Mouse (Mus musculus) left cerebral cortex, postnatal 14 days (tissue): ENCODE measurements around the gene Shb. TPM values are rescaled to one million over a fixed set of nuclear protein-coding genes. Genes with fewer than 3 reads are reported as not detected.
"Not testable (repeated sequence)": the region's sequence is repeated elsewhere in the genome, so short reads cannot be mapped to it uniquely, and the experiment has no call there.

Source experiments
- DNase-seq, 2 experiments: peaks; one replicate each; pipeline ENCODE4 v3.0.0; 2021 to 2022; ENCODE audit warnings: low spot score in 2 of 2, mixed read lengths in 1 of 2
- intact Hi-C: fragments of 180-260 bp; cut with DNase I; formaldehyde crosslinking; loops from one replicate; pipeline ENCODE4 v1.15.1; 2025
- total RNA-seq, 2 experiments: library from RNA; stranded (reverse); gene quantifications; 2 replicates each; pipeline ENCODE4 v1.2.3; 2021

Gene Shb
- total RNA-seq, 2 experiments from 2014 or later = 12.1 to 15.0 TPM

DNA sequence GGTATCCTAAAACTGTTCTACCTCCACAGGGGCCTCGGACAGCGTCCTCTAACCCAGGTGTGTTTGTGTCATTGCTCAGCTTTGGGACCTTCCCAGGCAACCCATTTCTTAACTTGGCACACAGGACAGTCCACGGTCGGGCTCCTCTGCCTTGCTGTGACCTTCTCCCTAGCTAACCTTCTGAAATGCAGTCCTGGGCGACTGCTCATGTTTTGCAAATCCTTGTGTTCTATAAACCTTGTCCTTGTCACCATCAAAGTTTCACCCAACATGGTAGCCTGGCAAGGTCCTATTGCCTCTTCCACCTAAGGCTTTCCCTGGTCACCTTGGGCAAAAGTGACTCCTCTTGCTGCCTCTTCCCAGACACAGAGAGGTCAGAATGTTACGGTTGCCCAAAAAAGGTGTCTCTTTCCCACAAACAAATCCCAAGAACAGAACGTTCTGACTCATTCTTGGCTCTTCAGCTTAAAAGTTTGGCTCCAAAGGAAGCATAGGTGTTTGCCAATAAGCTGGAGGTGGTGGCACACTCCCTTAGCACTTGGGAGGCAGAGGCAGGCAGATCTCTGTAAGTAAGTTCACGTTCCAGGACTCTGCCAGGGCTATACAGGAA, 121.0 kb downstream of the Shb start:
- intact Hi-C loops = loop anchor here (10.0 kb wide), 1 partner anchor 204 kb away; no protein-coding TSS in a partner anchor
- DNase-seq = no peak

- intact Hi-C loops = loop anchor here (5.0 kb wide), 1 partner anchor 392 kb away; the partner anchor contains the start of gene Polr1e
- peak; percentile 24 to 46 for DNase-seq
Measured at GRCm38 (mm10) chr4:45409270-45409669, 123.0 kb downstream of the Shb start.

DNA sequence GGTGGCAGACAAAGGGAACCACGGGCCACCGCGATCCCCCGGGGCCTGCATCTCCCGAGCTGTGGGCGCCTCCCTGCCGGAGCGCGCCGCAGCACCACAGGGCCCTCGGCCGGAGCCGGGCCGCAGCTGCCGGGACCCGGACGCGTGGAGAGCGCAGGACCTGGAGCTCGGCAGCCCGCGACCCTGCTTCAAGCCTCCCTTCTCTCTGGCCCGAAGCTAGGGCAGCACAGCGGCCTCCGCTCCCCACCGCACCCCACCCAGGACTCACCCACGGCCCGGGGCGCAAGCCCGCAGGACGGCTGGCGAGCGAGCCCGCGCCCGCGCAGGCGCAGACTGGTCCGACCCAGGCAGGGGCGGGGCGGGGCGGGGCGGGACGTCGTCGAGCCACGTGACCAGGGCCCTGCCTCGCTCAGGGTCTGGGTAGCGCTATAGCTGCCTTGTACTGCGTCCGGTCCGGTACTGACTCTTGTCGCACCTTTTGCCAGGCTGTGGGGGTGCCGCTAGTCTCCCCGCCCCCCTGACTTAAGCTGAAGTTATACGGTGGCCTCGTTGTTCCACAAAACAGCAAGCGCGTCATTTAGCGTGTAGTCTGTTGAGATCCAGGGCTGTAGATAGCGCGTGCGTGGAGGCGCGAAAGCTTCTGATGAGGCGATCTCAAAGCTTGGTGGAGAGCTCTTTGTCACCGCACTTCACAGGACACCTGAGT, 123.7 kb downstream of the Shb start, which contains the start of gene Slc25a51:
TSS of gene Slc25a51 (minus strand) at position 340 of the 706 bp plus-strand sequence.
- peak; percentile 82 to 89 for DNase-seq
- intact Hi-C loops = loop anchor here (5.0 kb wide), 1 partner anchor 391 kb away; the partner anchor contains the start of gene Polr1e

DNA sequence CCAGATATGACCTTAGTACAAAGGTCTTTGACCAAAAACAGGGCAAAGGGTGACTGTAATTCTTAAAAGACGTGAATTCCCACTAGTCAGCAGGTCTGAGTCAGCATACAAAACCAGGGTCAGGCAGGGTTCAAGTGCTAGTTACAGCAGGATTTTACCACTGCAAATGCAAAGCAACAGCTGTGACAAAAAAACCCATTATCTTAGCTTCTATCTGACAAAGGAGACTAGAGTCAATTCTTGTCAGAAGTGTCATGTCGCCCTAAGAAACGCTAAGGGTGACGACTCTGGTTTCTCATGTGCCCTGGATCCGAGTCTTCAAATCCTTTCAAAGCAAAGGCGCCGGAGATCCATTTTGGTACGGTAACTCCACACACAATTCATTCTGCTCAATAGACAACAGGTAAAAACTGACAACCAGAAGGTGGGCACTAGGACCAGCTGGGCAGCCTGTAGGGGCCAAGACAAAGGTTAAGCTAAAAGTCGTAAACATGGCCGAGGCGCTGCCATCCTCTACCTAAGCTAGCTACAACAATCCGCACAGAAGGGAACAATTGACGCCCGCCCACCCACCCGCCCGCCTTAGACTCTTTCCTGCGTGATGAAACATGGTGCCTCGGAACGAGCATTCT, 124.5 kb downstream of the Shb start:
- intact Hi-C loops = loop anchor here (5.0 kb wide), 1 partner anchor 391 kb away; the partner anchor contains the start of gene Polr1e
- no peak for DNase-seq

DNA sequence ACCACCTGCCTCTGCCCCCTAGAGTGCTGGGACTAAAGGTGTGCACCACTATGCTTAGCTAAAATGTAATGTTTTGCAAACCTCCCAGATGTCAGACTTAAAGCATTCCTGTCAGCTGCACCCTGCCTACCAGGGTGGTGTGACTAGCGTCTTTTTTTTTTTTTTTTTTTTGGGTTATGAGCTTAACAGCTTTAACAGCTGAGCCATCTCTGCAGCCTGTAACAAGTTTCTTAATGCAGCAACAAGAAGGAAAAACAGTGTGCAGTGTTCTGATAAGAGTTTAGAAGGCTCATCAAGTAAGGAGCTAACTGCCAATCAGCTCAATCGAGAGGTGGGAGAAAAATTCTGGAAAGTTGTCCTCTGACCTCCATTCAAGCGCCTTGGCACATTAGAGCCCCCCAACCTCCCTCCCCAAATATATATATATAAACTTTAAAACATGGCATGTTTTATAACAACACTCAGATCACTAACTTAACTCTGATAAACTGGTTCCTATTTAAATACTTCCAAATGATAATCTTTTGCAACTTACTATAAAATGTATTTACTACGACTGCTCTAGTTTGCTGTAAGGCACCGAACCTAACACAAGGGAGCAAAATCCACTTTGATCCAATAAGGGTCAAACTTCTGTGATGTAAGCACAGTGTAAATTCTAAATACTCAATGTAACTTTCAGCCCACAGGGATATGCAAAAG, 125.1 kb downstream of the Shb start:
- intact Hi-C loops = loop anchor here (5.0 kb wide), 1 partner anchor 390 kb away; the partner anchor contains the start of gene Polr1e
- no peak for DNase-seq

DNA sequence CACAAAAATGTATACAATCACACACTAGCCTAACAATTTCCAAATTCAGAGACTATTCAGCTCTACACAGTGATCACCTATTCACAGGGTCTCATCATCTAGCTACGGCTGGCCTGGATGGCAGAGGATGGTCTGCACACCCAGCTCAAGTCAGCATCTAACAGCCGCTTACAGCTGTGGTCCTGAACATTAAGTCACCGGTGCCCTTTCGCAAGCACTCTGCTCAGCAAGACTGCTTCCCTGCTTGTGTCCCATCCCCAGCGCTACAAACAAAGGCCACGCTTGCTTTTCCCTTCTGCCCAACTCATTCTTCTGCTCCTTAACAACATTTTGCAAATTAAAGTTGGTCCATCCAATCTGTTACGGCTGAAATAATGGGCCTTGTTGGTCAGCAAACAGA, 125.9 kb downstream of the Shb start:
- intact Hi-C loops = loop anchor here (5.0 kb wide), 1 partner anchor 389 kb away; the partner anchor contains the start of gene Polr1e

GRCm38 (mm10) chr4:45405315-45405714, 127.0 kb downstream of the Shb start:
- intact Hi-C loops = loop anchor here (5.0 kb wide), 1 partner anchor 388 kb away; the partner anchor contains the start of gene Polr1e
- DNase-seq = no peak

More for the DNA sequence above, 125.9 kb downstream of the Shb start:
- DNase-seq = no peak

- intact Hi-C loops = no loop called here
- no peak for DNase-seq
Measured at GRCm38 (mm10) chr4:45404086-45404485, 128.2 kb downstream of the Shb start.

DNA sequence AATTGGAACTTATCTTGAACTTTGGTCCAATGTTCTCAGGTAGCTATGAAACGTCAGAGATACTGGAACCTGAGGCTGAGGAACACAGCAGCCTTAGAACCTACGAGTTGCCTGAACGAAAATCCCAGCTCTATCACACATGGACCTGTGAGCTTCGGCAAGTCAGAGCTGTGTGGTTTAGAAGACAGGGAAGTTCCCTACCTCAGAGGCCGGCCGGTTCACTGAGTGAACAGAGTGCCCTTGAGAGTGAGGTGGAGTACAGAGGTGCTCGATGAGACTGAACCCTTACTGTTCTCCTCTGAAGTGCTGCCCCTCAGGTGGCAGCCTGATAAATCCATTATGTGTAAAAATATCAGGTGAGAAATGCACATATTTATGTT, 128.8 kb downstream of the Shb start:
- no peak for DNase-seq
- intact Hi-C loops = no loop called here

GRCm38 (mm10) chr4:45402878-45403498, 129.3 kb downstream of the Shb start:
- intact Hi-C loops = no loop called here
- DNase-seq = no peak

GRCm38 (mm10) chr4:45402281-45402680, 130.0 kb downstream of the Shb start:
- no peak for DNase-seq
- intact Hi-C loops = no loop called here

DNA sequence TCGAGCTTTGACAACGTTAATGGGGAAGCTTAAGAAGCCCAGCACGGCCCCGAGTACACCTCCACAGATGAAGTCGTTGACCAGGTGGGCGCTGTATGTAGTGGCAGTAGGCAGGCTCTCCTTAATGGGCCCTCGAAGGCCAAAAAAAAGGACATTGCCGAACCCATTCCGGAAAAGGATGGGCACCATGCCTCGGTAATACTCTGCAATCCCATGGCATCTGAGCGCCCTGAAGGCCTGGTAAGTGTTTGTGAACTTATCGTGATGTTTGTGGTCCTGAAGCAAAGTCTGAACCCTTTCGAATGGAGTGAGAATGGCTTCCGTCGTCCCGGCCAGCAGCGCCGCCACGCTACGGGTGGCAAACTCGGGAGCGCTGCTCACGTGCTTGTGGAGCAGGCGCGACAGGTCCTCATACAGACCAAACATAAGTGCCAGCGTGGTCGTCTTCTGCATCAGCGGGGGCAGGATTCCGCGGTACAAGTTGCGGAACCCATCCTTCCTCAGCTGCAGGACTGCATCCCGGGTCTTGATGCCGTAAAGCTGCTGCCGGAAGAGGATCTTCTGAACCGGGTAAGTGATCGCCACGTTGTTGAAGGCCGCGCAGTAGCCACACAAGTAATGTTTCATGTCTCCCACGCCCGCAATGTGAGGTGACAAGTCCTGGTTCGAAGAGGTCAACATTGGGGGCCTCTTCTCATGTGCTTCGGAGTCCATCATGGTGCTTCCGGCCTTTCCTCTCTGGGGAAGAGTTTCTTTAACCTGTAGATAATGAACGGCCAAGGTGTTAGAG, 132.7 kb downstream of the Shb start:
- no peak for DNase-seq
- intact Hi-C loops = no loop called here

GRCm38 (mm10) chr4:45398315-45398714, 134.0 kb downstream of the Shb start:
- DNase-seq, intact Hi-C loops: not testable (repeated sequence)

- DNase-seq, intact Hi-C loops: not testable (repeated sequence)
Measured at GRCm38 (mm10) chr4:45396211-45396610, 136.1 kb downstream of the Shb start.

- intact Hi-C loops = no loop called here
- DNase-seq = no peak
Measured at GRCm38 (mm10) chr4:45393658-45394057, 138.6 kb downstream of the Shb start.

- no peak for DNase-seq
- intact Hi-C loops = no loop called here
Measured at GRCm38 (mm10) chr4:45392994-45393393, 139.3 kb downstream of the Shb start.

GRCm38 (mm10) chr4:45392572-45392971, 139.7 kb downstream of the Shb start:
- DNase-seq = no peak
- intact Hi-C loops = no loop called here

- intact Hi-C loops = no loop called here
- DNase-seq = no peak
Measured at GRCm38 (mm10) chr4:45392099-45392498, 140.2 kb downstream of the Shb start.
